Mouse (Mus musculus): ENCODE data around the gene Bcl9l.

Gene Bcl9l

DNA sequence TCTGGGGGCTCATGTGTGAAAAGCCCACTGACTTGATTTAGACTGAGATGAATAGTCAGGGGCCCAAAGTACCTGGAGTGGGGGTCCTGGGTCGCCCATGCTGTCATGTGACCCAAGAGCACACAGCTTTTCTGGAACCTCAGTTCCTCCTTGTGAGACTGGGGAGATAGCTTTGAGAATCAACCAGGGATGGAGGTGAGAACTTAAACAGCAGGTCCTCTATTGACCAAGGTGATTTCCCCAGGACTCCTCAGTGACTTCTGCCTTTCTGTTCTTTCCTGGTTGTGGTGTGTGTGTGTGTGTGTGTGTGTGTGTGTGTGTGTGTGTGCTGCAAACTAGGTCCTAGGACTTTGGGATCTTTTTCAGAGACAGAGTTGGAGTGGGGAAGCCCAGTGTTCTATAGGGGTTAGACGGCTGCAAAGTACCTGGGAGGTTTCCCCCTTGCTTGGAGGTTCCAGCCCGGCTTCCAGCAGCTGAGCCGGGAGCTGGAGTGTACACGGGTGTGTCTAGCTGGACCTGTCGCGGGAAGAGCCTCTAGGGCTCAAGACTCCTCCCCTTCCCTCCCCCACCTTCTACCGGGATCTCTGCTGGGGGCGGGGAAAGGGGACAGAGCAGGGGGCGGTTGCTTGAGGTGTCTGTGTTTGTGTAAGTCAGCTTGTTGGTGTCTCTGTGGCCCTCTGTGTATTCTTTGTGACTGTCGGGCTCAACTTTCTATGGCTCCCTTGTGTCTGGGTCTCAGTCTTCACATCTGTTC lies 15.2 kb downstream of the Bcl9l start:
- peak; percentile 52 for DNase-seq (ENCODE audit: low read depth)

DNA sequence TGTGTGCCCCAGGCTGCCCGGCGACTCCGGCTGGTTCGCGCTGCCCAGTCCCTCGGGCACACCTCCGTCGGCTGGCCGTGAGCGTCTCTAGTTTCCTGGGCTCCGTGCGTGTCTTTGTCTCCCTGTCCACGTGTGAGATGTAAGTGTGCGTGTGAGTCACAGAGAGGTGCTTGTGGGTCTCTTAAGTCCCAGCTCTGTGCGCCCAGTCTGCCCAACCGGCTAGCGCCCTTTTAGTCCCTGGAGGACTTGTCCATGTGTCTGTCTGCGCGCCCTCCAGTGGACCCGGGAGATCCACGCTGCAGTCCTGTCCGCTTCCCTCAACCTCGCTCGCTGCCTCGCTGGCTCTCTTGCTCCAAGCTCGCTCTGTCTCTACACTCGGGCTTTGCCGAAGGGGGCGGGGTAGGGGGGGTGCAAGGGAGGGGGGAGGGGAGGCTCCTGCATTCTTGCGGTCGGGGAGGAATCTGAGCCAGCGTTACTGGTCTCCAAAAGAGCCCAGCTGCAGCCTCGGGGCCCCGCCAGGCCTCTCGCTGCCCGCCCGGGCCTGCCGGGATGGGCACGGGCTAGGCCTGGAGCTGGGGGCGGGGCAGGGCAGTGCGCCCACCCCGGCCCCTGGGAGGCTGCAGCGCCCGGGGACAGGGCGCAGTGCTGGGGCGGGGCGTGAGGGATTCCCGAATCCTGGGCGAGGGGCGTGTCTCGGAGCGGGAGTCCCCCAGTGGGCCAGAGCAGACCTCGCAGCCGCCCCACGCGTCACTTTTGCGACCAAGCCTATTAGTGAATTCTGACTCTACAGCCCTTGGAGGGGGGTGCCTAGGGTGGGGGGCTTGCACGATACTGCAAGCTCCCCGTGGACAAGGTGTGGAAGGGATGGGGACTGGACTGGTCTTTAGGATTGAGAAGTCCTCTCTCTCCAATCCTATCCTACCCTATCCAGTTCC lies 16.1 kb downstream of the Bcl9l start:
- peak; percentile 61 for DNase-seq (ENCODE audit: low read depth)

DNA sequence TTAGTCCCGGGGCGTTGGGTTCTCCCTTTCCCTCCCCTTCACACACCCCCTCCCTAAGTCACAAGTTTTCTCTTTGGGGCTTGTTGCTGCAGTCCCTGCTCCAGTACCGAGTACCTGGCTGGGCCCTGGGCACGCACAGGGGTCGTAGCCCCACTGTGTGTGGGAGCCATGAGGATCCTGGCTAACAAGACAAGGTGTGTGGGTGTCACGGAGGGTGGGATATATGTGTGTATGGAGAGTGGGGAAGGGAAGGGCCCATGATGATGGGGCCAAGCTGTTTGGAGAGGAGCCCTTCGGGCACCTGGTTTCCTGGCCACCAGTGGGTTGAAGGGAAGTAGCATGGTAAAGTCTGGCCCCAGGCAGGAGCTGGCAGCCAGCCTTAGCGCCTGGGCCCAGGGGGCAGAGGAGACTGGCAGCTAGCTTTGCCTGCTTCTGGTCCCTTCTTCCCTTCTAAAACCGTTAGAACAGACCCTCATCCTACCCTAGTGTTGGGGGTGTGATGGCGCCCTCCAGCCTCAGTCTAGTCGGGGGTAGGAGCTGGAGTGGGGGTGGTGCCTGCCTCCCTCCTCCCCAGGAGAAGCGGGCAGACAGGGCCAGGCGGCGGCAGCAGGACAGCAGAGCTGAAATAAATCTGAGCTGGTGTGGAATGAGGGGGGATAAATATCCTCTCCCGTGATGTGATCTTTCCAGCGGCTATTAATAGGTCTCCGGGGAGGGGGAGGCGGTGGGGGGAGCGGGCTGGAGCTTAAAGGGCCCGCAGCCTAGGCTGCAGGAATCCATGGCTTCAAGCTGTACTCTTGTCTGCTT lies 16.9 kb downstream of the Bcl9l start:
- DNase-seq (ENCODE audit: low read depth): no peak

- no peak for DNase-seq (ENCODE audit: low read depth)
These were observed 17.5 kb downstream of the Bcl9l start for GRCm38 (mm10) chr9:44500163-44500533.

GRCm38 (mm10) chr9:44500638-44501175 lies 18.1 kb downstream of the Bcl9l start:
- DNase-seq (ENCODE audit: low read depth): no peak

DNA sequence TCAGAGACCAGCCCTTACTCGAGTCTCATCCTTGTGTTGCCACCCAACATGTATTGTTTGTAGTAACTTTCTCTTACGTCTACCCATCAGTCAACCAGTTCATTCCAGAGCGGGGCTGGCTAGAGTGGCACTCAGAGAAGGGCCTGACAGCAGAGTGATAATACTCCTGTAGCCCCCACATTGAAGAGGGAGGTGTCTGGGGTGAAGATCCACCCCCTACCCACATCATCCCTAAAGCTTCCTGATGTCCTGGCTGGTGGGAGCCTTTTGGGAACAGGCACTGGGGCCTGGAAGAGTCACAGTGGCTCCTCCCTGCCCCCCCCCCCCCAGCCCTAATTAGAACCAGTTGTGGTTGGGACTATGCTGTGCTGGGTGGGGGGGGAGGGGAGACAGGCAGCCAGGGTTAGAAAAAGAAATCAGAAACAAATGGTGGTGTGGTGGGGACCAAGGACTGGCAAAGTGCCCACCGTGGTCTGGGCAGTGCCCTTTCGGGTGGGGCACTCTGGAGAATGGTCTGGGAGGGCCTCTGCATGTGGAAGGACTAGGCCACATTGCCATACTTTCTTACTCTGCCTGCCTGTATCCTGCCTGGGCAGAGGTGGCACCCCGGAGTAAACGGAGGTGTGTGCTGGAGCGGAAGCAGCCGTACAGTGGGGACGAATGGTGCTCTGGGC lies 18.7 kb downstream of the Bcl9l start:
- DNase-seq (ENCODE audit: low read depth): no peak

GRCm38 (mm10) chr9:44502006-44502405 lies 19.4 kb downstream of the Bcl9l start:
- peak; percentile 92 for DNase-seq (ENCODE audit: low read depth)

DNA sequence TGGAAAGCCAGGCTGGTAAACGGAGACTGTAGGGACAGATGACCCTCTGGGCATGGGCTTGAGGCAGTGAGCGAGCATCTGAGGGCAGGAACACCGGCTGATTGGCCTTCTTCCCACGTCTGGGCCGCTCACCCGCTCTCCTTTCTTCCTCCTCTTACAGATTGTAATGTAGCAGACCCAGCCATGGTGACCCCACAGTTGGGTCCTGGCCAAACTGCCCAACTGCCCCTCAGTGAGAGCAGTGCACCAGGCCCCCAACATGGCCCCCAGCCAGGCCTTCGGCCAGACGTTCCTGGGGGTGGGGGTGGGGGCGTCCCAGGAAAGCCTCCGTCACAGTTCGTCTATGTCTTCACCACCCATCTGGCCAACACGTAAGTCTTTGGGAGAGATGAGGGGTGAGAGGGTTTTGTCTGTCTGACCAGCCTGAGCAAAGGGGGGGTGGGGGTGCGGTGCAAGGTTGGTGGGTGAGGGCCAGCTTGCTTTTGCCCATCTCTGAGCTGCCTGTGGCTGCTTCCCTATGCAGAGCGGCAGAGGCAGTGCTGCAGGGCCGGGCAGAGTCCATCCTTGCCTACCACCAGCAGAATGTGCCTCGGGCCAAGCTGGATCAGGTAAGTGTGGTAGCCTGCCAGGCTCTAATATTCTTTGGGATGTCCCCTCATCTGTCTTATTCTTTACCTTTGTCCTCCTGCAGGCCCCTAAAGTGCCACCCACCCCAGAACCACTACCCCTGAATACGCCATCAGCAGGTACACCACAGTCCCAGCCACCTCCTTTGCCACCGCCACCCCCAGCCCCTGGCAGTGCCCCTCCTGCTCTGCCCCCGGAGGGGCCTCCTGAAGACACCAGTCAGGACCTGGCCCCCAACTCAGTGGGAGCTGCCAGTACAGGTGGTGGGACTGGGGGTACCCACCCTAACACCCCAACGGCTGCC lies 22.5 kb downstream of the Bcl9l start:
- DNase-seq (ENCODE audit: low read depth): no peak

GRCm38 (mm10) chr9:44505824-44506467 lies 23.3 kb downstream of the Bcl9l start:
- DNase-seq (ENCODE audit: low read depth): no peak

GRCm38 (mm10) chr9:44506566-44506965 lies 23.9 kb downstream of the Bcl9l start:
- DNase-seq (ENCODE audit: low read depth): no peak

DNA sequence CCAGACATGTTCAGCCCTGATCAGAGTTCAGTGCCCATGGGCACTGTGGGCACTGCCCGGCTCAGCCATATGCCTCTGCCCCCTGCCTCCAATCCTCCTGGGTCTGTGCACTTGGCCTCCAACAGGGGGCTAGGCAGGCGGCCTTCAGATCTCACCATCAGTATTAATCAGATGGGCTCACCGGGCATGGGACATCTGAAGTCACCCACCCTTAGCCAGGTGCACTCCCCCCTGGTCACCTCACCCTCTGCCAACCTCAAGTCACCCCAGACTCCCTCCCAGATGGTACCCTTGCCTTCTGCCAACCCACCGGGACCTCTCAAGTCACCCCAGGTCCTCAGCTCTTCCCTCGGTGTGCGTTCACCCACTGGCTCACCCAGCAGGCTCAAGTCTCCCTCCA lies 24.7 kb downstream of the Bcl9l start:
- DNase-seq (ENCODE audit: low read depth): no peak

- no peak for DNase-seq (ENCODE audit: low read depth)
These were observed 25.5 kb downstream of the Bcl9l start for GRCm38 (mm10) chr9:44508124-44508619.

DNA sequence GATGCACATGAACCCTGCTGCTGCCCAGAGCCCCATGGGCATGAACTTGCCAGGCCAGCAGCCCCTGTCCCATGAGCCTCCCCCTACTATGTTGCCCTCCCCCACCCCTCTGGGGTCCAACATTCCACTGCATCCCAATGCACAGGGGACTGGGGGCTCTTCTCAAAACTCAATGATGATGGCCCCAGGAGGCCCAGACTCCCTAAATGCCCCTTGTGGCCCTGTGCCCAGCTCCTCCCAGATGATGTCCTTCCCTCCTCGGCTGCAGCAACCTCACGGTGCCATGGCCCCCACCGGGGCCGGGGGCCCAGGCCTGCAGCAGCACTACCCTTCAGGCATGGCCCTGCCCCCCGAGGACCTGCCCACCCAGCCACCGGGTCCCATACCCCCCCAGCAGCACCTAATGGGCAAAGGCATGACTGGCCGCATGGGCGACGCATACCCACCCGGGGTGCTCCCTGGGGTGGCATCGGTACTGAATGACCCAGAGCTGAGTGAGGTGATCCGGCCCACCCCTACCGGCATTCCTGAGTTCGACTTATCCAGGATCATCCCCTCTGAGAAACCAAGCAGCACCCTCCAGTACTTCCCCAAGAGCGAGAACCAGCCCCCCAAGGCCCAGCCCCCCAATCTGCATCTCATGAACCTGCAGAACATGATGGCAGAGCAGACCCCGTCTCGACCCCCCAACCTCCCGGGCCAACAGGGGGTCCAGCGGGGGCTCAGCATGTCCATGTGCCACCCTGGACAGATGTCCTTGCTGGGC lies 26.3 kb downstream of the Bcl9l start:
- no peak for DNase-seq (ENCODE audit: low read depth)

- peak; percentile 91 for DNase-seq (ENCODE audit: low read depth)
These were observed 27.1 kb downstream of the Bcl9l start for GRCm38 (mm10) chr9:44509487-44510354.

- peak; percentile 76 for DNase-seq (ENCODE audit: low read depth)
These were observed 27.8 kb downstream of the Bcl9l start for GRCm38 (mm10) chr9:44510355-44510871.

DNA sequence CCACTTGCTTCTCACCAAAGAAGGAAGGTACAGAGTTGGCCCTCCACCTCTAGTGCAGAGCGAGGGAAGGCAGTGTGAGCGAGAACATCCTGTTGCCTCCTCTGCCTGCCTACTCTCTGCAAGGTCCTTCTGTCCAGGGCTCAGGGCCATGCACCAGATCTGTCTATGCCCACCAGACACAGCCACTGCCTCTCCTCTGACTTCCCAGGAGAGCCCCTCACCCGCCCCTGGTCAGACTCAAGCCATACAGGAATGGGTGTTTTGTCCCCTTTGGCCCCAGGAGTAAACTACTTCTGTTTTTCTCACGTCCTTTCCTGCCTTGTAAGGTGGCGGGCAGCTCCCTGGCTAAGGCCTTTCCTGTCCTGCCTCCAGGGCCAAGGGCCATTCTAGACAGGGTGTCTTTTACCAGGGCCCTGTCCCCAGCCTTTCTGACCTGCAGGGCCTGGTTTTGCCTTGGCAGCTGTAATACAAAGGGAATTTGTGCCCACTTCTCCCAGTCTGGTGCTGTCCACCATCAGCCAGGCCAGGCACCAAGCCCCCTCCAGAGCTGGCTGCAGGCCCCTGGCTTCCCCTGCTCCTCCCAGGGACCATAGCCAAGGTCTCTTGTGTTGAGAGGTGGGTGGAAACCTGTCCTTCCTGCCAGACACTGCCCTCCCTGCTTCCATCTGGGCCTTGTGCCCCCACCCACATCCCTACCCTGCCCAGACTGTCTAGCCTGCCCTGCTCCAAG lies 28.4 kb downstream of the Bcl9l start:
- DNase-seq (ENCODE audit: low read depth): peak; percentile 74

Data from naive thymus-derived CD4-positive, alpha-beta T cell, adult 2 months (primary cell).